Mouse (Mus musculus): ENCODE data around the gene Fermt1. TPM values are rescaled to one million over a fixed set of nuclear protein-coding genes. Genes with fewer than 3 reads are reported as not detected.
A peak's percentile ranks its signal among the peaks of the same experiment; 100 is the strongest.

The Fermt1 gene
- total RNA-seq (2021) = under 1 TPM; 0.40 to 0.59 TPM
- long read RNA-seq, experiment 1 = 0 reads
- long read RNA-seq, experiment 2, full-length matches to known transcripts = 1 of 1 reads
- long read RNA-seq, experiment 2, partial matches to known transcripts = 0 of 1 reads
- long read RNA-seq, experiment 2, other reads (novel, unspliced or antisense) = 0 of 1 reads

DNA sequence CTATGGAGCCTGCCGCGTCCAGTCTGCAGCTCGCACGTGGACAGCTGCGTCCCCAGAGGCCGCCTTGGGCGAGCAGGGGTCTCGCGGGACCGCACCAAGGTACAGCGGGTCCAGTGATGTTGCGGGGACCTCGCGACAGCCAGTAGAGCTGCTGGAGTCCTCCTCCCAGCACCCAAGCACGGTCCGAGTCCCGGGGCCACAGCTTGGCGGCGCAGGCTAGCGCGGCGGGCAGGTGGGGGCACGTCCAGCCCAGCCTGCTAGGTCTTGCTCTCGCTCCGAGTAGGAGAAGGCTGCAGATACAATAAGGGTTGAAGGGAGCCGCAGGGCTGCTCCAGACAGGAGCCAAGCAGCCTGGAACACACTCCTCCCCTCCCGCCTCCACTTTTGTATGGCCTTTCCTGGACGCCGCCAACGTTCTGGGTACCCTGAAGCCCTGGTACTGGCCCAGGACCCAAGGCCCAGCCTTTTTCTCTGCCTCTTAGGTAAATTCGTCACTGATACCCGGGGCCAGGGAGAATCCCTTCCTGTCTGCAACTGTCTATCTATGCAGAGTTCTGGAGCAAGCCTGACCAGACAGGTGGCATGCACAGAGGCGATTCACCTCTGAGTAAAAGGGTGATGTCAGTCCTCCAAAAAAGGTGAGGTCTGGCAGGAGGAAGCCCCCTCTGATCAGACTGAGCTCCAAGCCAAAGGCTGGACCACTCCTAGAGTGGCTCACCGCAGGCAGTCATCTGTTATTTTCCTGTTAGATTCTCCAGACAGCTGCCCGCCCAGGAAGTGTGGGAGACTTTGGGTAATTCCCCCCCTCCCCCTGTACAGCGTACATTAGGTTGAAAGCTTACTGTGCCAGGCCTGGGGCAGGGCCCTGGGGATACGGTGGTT, at the start of gene Fermt1:
TSS of gene Fermt1 (minus strand) at position 581 of the 882 bp plus-strand sequence.
- Histone ChIP-seq H3K4me3 (no peak within 1 kb of the TSS), H3K27ac (no peak within 1 kb of the TSS)
- intact Hi-C loops (cut with DNase I) = no loop called here
- TF ChIP-seq CTCF (IDR thresholded peaks at IDR 0.05) = no peak
- DNase-seq (ENCODE audit: extremely low spot score in 1 of 2, low spot score in 2 of 2) = no peak

DNA sequence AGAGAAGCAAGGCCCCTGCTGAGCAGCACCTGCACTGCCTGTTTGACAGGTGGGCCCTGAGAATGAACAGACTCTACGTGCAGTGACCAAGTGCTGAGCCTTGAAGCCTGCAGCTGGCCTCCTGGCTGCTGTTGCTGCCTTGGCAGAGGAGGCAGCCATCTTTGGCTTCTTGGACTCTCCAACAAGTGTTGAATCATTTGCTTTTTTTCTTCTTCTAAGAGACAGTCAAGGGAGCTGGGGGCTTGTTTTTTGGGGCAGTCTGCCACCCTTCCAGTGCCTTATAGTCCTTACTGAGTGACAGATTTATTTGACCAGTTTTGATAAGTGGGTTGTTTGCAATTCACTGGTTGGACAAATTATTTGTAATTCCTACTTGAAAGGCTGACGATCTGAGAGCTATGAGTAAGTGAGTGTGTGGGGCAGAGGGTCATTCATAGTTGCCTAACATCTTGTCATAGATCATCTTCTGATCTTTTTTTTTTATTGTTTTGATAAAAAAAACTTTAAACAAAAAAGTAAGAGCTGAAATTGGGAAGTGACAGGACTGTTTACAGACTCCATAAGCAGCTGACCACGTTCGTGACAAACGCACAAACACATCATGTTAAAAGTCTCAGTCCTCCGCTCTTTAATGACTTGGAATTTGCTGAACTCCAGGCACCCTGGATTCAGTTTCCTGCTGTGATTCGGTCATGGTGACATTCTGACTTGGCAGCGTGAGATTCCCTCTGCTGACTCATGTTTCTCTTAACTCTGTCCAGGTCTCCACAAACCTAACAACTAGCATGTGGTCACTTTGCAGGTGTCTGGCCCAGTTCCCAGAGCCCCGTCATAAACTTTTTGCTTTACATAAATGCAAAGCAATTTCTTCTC, 47.2 kb upstream of the Fermt1 start:
- no peak for DNase-seq (ENCODE audit: extremely low spot score in 1 of 2, low spot score in 2 of 2)
- no peak for TF ChIP-seq CTCF (IDR thresholded peaks at IDR 0.05)
- H3K27ac ChIP-seq = no peak overlapping the region
- no peak overlapping the region for H3K4me3 ChIP-seq
- intact Hi-C loops (cut with DNase I) = no loop called here

DNA sequence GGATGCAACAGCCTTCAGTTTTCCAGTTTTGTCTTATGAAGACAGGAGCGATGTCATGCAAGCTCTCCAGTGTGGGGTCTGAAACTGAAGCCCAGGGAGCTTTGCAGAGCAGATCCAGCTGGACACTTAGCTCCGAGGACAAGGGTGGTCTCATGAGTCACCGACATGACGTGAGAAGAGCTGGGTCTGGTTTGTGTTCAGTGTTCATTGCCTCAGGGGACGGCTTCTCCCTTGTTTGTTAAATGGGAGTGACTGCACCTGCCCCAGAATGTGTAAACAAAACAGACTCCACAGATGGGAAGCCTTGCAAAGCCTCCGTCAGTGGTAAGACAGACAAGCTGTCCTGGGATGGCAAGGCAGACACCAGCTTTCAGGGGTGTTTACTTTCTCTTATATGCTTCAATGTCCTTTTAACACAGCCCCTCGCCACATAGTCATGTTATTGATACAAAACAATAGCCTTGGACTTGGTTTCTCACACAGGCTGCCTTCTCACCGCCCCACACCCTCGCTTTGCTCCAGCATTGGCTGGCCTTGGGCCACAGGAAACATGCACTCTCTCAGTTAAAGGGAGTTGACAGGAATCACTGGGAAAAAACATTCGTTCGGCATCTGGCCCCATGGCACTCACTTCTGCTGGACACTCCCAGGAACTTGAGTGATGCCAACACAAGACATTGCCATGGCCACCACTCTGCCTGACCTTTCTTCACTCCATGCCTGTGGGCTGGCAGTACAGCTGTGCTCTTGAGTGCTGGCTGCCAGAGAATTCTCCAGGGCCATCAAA, 44.3 kb upstream of the Fermt1 start:
- intact Hi-C loops (cut with DNase I) = no loop called here
- TF ChIP-seq CTCF (IDR thresholded peaks at IDR 0.05) = no peak
- no peak overlapping the region for H3K27ac ChIP-seq
- H3K4me3 ChIP-seq = no peak overlapping the region
- no peak for DNase-seq (ENCODE audit: extremely low spot score in 1 of 2, low spot score in 2 of 2)

DNA sequence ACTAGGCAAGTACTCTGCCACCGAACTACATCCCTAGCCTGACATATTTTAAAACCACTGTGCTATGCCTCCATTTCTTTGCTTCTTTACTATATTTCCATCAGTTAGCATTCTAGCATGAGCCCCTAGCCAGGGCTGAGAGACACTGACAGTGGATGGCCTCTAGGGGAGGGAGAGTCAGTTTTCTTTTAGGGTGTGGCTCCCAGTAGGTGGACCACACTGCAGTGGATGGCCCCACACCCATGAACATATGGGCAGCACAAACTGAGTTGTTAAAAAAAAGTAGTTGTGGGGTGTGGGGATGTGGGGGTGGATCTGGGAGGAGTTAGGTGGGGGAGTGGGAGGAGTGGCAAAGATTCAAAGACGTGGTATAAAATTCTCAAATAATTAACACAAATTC, 27.6 kb upstream of the Fermt1 start:
- H3K4me3 ChIP-seq = no peak overlapping the region
- intact Hi-C loops (cut with DNase I) = loop anchor here (10.0 kb wide), 1 partner anchor 1571 kb away; no protein-coding TSS in a partner anchor
- TF ChIP-seq CTCF (IDR thresholded peaks at IDR 0.05) = no peak
- H3K27ac ChIP-seq = no peak overlapping the region
- no peak for DNase-seq (ENCODE audit: extremely low spot score in 1 of 2, low spot score in 2 of 2)

DNA sequence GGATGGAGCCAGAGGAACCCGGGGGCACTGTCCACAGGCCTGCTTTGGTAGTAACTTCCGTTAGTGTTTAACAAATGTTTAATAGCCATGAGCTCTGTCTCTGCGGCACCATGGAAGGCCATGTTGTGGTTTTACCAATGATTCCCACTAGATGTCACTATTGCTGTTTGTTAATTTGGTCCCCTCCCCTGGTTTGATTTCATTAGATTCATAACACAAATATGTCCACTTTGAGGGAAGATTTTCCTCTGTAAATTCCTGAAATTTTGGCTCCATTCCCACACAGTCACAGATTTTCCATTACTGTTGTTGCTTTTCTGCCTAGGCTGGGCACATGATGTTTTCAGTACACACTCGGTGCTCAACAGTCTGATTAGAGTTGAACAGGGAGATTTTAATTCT, 25.1 kb upstream of the Fermt1 start:
- DNase-seq (ENCODE audit: extremely low spot score in 1 of 2, low spot score in 2 of 2) = no peak
- intact Hi-C loops (cut with DNase I) = loop anchor here (10.0 kb wide), 1 partner anchor 1574 kb away; no protein-coding TSS in a partner anchor

DNA sequence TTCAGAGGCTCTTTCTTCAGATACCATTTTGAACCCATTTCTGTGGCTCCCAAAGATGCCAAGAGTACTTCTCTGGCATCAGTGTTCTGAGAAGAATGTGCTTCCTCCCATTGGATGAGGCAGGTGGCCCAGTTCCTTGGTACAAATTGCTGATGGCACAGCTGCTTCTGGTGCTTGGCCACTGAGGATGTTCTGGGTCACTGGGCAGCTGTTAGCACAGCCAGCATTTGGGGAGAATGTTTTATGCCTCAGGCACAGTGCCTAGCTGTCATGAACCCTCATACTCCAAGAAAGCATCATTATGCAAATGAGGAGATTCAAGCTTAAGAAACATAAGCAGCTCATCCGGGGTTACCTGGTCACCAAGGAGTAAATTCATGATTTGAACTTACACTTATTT, 12.1 kb upstream of the Fermt1 start:
- intact Hi-C loops (cut with DNase I) = no loop called here
- Histone ChIP-seq H3K4me3 (no peak overlapping the region), H3K27ac (no peak overlapping the region)
- TF ChIP-seq CTCF (IDR thresholded peaks at IDR 0.05) = no peak
- DNase-seq (ENCODE audit: extremely low spot score in 1 of 2, low spot score in 2 of 2) = no peak

More for the DNA sequence above, 25.1 kb upstream of the Fermt1 start:
- peak; percentile 64 for TF ChIP-seq CTCF (IDR thresholded peaks at IDR 0.05)
- no peak overlapping the region for H3K27ac ChIP-seq
- H3K4me3 ChIP-seq = no peak overlapping the region

DNA sequence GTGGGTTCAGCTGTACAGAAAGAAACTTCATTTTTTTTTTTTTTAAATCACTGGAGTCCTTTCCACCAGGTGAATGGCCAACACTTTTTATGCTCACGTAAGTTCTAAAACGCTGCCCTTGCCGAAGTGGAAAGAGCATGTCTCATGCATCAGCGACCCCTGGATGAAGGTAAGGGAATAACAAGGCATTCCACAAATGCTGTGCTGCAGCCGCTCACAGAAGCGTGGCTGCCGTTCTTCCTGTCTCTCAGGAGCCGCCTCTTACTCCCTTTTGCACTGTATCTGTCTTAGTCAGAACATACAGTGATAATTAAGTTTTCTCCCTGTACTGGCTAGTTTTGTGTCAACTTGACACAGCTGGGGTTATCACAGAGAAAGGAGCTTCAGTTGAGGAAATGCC, 6.5 kb upstream of the Fermt1 start:
- Histone ChIP-seq H3K27ac (no peak overlapping the region), H3K4me3 (no peak overlapping the region)
- intact Hi-C loops (cut with DNase I) = no loop called here
- peak; percentile 57 for TF ChIP-seq CTCF (IDR thresholded peaks at IDR 0.05)
- peak in 1 of 2 experiments; percentile 17 for DNase-seq (ENCODE audit: extremely low spot score in 1 of 2, low spot score in 2 of 2)

DNA sequence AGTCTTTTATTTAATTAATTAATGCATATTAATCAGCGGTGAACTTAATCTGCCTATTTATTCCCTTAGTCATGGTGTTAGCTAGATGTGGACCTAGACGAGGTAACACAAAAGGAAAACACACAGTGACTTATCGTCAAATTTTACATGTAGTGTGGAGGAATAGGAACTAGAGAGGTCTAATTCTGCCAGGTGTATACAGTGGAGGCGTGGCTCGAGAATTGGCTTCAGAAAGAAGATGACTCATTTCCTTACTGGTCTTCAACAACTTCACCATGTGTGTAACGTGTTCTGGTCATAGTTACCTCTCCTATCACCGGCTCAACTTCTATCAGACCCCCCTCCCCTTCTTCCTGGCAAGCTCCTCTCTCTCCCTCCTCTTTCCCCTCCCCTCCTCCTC, 2.5 kb upstream of the Fermt1 start:
- intact Hi-C loops (cut with DNase I) = no loop called here
- H3K4me3 ChIP-seq = no peak overlapping the region
- DNase-seq (ENCODE audit: extremely low spot score in 1 of 2, low spot score in 2 of 2) = no peak
- H3K27ac ChIP-seq = no peak overlapping the region
- TF ChIP-seq CTCF (IDR thresholded peaks at IDR 0.05) = no peak

DNA sequence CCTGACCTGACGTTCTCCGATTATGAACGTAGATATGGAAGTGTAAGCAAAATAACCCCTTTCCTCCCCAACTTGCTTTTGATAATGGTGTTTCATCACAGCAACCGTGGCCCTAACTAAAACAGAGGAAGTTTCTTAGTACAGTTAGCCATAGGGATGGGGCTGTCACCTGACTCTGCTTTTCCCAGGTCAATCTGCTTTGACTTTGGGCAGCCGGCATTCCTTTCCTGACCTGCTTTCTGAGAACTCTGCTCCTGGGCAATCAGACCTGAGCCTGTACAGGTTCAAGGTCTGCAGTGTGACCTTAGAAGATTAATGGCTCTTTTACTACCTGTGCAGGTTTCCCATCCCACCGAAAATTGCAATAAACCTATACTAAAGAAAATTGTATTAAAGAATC, 1.3 kb upstream of the Fermt1 start:
- Histone ChIP-seq H3K4me3 (no peak overlapping the region), H3K27ac (no peak overlapping the region)
- intact Hi-C loops (cut with DNase I) = no loop called here
- no peak for TF ChIP-seq CTCF (IDR thresholded peaks at IDR 0.05)
- DNase-seq (ENCODE audit: extremely low spot score in 1 of 2, low spot score in 2 of 2) = no peak

DNA sequence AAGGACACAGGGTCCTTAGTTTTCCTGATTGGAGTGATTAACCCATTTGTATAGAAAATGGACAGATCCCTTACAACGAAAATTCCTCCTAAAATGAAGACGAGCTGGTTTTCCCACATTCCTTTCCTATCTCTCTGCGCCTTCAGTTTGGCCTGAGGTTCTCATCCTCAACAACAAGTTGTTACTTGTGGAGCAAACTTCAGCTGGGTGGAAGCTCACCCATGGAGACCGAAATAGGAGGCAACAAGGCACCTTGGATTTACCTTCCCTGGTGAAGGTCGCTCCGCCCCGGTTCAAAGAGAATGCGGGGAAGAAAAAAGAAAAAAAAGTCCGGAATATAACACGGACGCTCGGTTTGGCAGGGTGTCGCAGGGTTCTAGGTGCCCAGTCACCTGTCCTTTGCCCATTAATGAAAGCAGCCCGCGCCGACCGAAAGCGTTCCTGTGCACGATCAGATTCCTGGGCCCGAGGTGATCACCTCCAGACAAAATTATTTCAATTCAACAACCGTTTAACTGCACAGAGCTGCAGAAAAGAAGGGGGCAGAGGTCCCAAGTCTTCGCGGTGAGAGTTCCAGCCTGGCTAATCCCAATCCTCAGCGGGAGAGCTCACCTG, 888 bp downstream of the Fermt1 start:
- no peak for TF ChIP-seq CTCF (IDR thresholded peaks at IDR 0.05)
- no peak overlapping the region for H3K4me3 ChIP-seq
- H3K27ac ChIP-seq = no peak overlapping the region
- DNase-seq (ENCODE audit: extremely low spot score in 1 of 2, low spot score in 2 of 2) = no peak
- intact Hi-C loops (cut with DNase I) = no loop called here

DNA sequence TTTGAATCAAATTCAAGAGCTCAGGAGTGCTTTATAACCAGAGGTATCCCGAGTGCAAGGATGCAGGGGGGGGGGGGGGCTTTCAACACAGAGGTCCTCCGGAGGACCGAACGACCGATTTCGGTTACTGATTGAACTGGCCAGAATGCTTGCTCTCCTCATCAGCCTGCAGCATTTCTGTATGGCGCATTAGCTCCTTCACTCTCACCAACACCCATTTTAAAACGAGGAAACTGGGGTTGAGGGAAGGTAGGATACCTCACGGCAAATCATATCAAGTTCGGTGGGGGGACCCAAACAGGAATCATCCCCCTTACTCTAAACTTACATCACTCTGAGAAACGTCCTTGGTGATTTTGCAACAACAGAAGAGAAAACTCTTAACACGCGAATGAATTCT, 1.7 kb downstream of the Fermt1 start:
- no peak overlapping the region for H3K4me3 ChIP-seq
- intact Hi-C loops (cut with DNase I) = no loop called here
- H3K27ac ChIP-seq = no peak overlapping the region
- DNase-seq (ENCODE audit: extremely low spot score in 1 of 2, low spot score in 2 of 2) = no peak
- no peak for TF ChIP-seq CTCF (IDR thresholded peaks at IDR 0.05)

Data from left cerebral cortex, adult 2 months (tissue).